Mouse (Mus musculus): Measurements from ENCODE around the gene 9330182L06Rik.

The 9330182L06Rik gene

GRCm38 (mm10) chr5:9265586-9266279, at the start of gene 9330182L06Rik:
9330182L06Rik (plus strand) TSS chr5:9266118.
- peak; percentile 51 to 72 for DNase-seq (ENCODE audit: low spot score in 2 of 2)

- DNase-seq (ENCODE audit: low spot score in 2 of 2) = no peak
These were observed 38.4 kb upstream of the 9330182L06Rik start for GRCm38 (mm10) chr5:9227456-9228008.

- DNase-seq (ENCODE audit: low spot score in 2 of 2) = no peak
These were observed 1.6 kb upstream of the 9330182L06Rik start for GRCm38 (mm10) chr5:9264361-9264760.

GRCm38 (mm10) chr5:9266280-9266923, 484 bp downstream of the 9330182L06Rik start:
- DNase-seq (ENCODE audit: low spot score in 2 of 2) = no peak

GRCm38 (mm10) chr5:9269666-9270065, 3.7 kb downstream of the 9330182L06Rik start:
- DNase-seq (ENCODE audit: low spot score in 2 of 2) = no peak

GRCm38 (mm10) chr5:9272976-9273375, 7.1 kb downstream of the 9330182L06Rik start:
- DNase-seq (ENCODE audit: low spot score in 2 of 2) = no peak

- DNase-seq (ENCODE audit: low spot score in 2 of 2) = no peak
These were observed 30.0 kb downstream of the 9330182L06Rik start for GRCm38 (mm10) chr5:9295777-9296549.

- DNase-seq (ENCODE audit: low spot score in 2 of 2) = no peak
These were observed 30.6 kb downstream of the 9330182L06Rik start for GRCm38 (mm10) chr5:9296550-9296928.

- DNase-seq (ENCODE audit: low spot score in 2 of 2) = no peak
These were observed 60.9 kb downstream of the 9330182L06Rik start for GRCm38 (mm10) chr5:9326863-9327262.

- DNase-seq (ENCODE audit: low spot score in 2 of 2) = no peak
These were observed 61.6 kb downstream of the 9330182L06Rik start for GRCm38 (mm10) chr5:9327528-9327927.

GRCm38 (mm10) chr5:9338756-9339510, 73.0 kb downstream of the 9330182L06Rik start:
- DNase-seq (ENCODE audit: low spot score in 2 of 2) = no peak

- no peak for DNase-seq (ENCODE audit: low spot score in 2 of 2)
These were observed 73.7 kb downstream of the 9330182L06Rik start for GRCm38 (mm10) chr5:9339511-9340173.

GRCm38 (mm10) chr5:9344581-9344980, 78.7 kb downstream of the 9330182L06Rik start:
- peak in 1 of 2 experiments; percentile 2 for DNase-seq (ENCODE audit: low spot score in 2 of 2)

GRCm38 (mm10) chr5:9345038-9345617, 79.2 kb downstream of the 9330182L06Rik start:
- DNase-seq (ENCODE audit: low spot score in 2 of 2) = no peak

- DNase-seq (ENCODE audit: low spot score in 2 of 2) = no peak
These were observed 79.7 kb downstream of the 9330182L06Rik start for GRCm38 (mm10) chr5:9345625-9346024.

GRCm38 (mm10) chr5:9346510-9346909, 80.6 kb downstream of the 9330182L06Rik start:
- DNase-seq (ENCODE audit: low spot score in 2 of 2) = no peak

- DNase-seq (ENCODE audit: low spot score in 2 of 2) = no peak
These were observed 86.2 kb downstream of the 9330182L06Rik start for GRCm38 (mm10) chr5:9352163-9352562.

GRCm38 (mm10) chr5:9352646-9353045, 86.7 kb downstream of the 9330182L06Rik start:
- DNase-seq (ENCODE audit: low spot score in 2 of 2) = no peak

- DNase-seq (ENCODE audit: low spot score in 2 of 2) = no peak
These were observed 88.3 kb downstream of the 9330182L06Rik start for GRCm38 (mm10) chr5:9354257-9354656.

- no peak for DNase-seq (ENCODE audit: low spot score in 2 of 2)
These were observed 92.2 kb downstream of the 9330182L06Rik start for GRCm38 (mm10) chr5:9358076-9358475.

Data from cerebellum, postnatal 4 days (tissue).